Mouse (Mus musculus) olfactory bulb, adult 2 months (tissue): ENCODE results near the gene Csnk2a1.

Source experiments
- CTCF ChIP-seq: fragments of 200-500 bp; IDR thresholded peaks from 2 replicates; pipeline ENCODE4 v1.5.1; 2012; ENCODE audit warnings: low read depth, mild to moderate bottlenecking, low read length, moderate library complexity; ENCODE audit not compliant: insufficient read depth
- POLR2A ChIP-seq: fragments of 200-500 bp; IDR thresholded peaks from 2 replicates; pipeline ENCODE4 v1.6.1; 2012; ENCODE audit warnings: mild to moderate bottlenecking, low read depth, low read length, moderate library complexity; ENCODE audit not compliant: insufficient read depth

GRCm38 (mm10) chr2:152211871-152212270 lies 14.8 kb upstream of the Csnk2a1 start:
- TF ChIP-seq POLR2A (no peak), CTCF (no peak)
